Mouse (Mus musculus) left cerebral cortex, adult 11 months (tissue): Measurements from ENCODE around the gene Polr3gl.

Experiments
- DNase-seq: peaks from one replicate; pipeline ENCODE4 v3.0.0; 2022; ENCODE audit warnings: low spot score

The Polr3gl gene

DNA sequence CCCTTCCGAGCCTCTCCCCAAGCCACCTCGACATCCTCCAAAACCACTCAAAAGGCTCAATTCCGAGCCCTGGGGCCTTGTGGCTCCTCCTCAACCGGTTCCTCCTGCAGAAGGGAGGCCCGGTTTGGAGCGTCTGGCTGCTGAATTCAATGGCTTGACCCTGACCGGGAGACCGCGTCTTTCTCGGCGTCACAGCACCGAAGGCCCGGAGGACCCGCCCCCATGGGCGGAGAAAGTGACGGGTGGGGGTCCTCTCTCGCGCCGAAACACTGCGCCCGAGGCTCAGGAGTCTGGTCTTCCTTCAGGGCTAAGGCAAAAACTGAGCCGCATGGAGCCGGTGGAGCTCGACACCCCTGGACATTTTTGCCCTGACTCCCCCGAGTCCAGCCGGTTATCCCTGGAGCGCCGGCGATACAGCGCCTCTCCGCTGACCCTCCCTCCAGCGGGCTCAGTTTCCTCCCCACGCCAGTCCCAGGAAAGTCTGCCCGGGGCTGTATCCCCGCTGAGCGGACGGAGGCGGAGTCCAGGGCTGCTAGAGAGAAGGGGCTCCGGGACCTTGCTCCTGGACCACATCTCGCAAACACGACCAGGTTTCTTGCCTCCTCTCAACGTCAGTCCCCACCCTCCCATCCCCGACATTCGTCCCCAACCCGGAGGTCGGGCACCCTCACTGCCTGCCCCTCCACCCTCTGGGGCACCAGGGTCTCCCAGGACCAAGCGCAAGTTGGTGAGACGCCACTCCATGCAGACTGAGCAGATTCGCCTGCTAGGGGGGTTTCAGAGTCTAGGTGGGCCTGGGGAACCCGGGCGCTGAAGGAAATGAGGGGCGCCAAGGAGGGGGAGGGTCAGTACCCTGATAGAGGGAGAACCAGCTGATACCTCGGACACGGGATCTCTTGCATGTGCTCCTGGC is 4.4 kb upstream of the Polr3gl start:
- DNase-seq, result no peak

DNA sequence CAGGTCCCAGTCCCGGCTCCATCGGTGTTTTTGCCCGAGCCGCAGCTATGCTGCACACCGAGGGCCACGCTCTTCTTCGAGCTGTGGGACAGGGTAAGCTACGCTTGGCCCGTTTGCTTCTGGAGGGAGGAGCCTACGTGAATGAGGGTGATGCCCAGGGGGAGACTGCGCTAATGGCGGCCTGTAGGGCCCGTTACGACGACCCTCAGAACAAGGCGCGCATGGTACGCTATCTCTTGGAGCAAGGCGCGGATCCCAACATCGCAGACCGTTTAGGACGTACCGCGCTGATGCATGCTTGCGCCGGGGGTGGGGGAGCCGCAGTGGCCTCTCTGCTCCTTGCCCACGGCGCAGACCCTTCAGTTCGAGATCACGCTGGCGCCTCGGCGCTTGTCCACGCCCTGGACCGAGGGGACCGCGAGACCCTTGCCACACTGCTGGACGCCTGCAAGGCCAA is 3.5 kb upstream of the Polr3gl start:
- DNase-seq, result no peak

DNA sequence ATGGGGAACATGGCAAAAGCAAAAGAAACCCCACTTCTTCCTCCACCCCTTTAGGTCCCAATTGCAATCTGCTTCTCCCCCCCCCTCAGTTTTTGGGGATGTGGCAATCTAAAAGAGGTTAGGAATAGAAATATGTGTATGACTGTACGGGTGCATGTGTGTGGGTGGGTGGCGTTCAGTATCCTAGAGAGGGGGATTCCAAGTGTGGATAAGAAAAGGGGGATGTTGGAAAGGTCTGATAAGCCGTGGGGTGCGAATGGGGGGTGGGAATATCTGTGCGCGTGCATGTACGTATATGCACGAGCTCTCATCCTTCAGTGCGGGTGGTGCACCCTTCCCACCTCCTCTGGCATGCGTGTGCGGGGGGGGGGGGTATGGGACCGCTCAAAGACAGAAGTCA is 2.9 kb upstream of the Polr3gl start:
- no peak for DNase-seq

DNA sequence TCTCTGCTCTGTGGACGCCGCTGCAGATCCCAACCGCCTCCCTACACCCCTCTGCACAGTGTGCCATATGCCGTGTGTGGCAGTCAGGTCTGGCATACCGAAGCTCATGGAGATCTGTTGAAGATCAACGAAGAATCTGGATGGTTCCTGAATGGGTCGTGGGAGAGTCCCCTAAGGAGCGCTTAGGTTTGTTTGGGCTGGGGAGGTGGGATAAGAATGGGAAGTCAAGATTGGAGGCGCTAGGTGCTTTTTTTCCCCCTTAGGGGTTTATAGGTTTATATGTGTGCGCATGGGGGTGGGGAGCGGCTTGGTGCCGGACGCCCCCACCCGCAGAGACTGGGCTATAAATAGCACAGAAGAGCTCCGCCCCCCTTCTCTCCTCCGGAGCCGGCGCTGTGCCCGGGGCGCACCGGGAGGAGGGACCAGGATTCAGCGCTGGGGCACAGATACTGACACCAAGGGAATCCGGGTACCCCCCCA is 2.3 kb upstream of the Polr3gl start, which contains the start of gene Ankrd34a:
Gene Ankrd34a (plus strand): TSS at position 409 of the 480 bp plus-strand sequence.
- peak; percentile 78 for DNase-seq

DNA sequence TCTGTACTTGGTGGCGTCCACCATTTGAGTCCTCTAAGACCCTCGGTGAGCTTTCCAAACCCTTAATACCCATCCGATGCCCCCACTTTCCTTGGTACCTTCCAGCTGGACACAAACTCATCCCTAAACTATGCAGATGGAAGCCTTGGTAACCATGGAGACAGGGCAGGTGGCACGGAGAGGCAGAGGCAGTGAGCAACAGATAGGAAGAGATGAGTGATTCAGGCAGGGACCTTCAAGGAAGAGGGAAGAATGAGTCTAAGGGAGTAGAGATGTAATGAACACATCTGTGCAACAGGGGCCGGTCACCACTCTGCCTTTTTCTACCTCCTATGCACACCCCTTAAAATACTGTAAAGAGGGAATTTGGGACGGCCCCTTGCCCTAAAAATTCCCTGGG is 1.7 kb upstream of the Polr3gl start:
- no peak for DNase-seq

DNA sequence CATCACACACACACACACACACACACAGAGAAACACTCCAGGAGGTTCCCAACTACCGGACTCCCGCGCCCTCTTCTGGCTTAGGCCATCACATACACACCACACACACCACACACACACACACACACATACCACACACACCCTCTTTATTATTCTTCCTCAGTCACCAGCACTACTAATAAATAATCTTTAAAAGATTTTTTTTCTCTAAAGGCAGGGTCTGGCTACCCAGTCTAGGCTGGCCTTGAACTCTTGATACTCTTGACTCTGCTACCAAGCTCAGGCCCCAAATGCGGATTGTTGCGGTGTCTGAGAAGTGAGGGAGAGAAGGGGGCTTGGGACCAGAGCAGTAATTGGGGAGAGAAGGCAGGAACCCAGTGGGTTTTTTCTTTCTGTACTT is 870 bp upstream of the Polr3gl start:
- no peak for DNase-seq

DNA sequence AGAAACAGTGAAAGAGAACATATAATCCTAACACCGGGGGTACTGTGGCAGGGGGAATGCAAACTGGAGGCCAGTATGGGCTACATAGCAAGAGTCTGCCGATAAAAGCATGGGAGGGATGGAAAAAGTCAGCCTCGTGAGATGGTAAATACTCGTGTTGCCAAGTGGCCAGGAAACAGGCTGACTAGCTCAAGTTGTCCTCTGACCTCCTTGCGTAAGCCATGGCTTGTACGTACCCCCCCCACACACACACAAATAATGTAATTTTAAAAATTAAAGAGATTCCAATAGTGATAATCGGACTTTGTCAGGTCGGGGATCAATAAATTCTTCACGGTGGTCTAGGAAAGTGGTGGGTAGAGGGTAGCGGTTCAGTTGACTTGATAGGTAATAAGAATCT is 607 bp downstream of the Polr3gl start:
- no peak for DNase-seq

DNA sequence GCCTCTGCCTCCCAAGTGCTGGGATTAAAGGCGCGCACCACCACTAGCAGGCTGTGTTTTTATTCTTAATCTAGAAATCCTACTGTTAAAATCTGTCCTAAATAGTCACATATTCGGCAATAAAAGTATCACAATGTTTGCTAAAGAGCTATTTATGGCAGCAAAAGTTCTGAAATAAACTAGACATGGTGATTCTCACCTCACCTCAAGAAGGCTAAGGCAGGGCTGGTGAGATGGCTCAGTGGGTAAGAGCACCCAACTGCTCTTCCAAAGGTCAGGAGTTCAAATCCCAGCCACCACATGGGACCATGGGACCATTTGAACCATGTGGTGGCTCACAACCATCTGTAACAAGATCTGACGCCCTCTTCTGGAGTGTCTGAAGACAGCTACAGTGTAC is 3.3 kb downstream of the Polr3gl start:
- no peak for DNase-seq

DNA sequence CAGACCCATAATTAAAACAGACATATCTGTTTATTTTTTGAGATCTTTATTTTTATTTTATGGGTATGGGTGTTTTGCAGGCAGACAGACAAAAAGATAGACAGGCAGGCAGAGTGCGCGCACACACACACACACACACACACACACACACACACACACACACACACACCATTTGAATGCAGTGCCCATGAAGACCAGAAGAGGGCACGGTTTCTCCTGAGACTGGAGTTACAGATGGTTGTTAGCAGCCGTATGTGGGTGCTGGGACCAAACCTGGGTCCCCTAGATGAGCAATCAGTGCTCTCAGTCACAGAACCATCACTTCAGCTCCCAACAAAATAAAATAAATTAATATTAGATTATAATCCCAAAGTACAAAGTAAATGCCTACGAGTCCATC is 10.6 kb downstream of the Polr3gl start:
- no peak for DNase-seq

DNA sequence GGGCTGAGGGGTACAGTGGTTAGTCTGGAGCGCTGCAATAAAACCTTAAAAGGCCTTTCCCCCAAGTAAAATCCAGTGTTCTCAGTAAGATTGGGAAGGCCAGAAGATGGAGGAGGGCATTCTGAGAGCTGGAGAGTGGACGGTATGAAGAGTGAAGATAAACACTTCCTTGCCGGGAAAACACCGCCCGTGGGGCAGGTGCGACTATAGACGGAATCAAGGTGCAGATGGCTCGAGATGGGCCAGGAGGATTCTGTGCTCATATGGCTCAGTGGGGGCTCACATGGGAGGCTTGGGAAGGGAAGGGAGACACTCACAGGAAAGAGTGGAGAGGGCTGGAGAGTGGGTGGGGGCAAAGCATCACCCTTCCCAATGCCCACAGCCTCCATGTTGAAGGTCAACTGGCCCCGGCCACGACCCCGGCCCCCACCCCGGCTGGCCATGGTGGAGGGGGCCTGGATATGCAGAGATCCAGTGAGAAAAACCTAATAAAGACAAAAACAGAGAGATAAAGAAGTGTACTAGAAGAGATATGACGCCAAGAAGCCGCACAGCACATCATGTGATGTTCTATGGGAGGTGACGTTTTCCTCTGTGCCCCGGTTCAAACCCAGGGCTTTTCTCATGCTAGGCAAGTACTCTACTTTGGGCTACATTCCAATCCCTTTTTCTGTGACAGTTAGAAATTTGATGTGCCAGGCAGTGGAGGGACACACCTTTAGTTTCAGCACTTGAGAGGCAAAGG is 12.0 kb downstream of the Polr3gl start:
- DNase-seq, result no peak

DNA sequence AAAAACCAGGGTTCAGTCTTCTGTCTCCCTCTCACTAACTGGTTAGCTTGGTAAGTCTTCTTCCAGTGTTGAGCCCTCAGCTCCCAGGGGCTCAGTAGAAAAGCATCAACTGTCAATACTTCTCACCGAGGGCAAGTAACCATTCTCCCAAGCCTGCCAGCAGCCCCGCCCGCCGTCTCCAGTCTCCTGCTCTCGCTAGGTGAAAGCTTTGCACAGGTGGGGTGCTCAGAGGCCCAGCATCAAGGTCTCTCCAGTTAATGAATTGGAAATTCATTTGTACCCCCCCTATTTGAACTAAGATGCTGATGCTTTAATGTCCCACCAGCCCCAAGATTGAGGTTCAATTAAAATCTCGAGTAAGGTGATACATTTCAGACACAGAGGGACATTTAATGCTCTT is 12.8 kb downstream of the Polr3gl start:
- no peak for DNase-seq

DNA sequence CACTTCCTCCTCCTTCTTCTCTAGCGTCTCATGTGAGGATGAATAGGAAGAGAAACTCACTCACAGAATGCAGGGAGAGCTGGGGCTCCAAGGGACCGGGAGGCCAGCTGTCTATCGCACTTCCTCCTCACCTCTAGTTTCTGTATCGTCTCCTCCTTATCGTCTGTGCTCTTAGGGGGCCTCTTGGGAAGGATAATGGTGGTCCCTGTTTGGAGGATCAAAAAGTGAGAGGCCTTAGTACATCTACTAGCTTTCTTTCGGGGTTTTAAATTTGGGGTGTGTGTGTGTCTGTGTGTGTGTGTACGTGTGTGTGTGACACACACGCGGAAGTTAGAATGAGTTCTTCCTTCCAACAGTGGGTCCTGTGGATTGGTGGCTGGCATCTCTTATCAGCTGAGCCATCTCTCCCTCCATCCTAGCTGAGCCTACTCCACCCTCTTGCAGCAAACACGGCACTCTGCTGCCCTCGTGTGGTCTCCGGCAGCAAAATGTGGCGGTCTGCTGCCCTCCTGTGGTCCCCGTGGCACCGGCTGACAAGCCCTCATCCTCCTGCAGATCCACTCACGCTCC is 14.0 kb downstream of the Polr3gl start:
- peak; percentile 88 for DNase-seq

DNA sequence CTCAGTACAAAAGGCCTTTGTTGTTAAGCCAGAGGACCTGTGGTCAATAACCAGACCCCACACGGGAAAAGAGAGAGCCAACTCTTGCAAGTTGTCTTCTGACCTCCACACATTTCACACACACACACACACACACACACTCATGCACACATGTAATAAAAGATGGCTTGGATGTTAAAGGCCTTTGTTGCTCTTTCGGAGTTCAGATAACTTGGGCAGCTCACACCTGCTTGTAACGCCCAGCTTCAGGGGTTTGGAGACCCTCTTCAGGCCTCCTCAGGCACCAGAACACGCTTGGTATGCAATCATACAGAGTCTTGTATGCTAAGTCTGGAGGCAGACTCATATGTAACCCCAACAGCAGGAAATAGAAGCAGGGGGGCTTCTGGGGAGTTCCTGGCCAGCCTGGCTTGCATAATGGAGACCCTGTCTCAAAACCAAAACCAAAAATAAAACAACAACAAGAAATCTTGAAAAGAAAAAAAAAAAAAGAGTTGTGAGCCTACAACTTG is 14.7 kb downstream of the Polr3gl start:
- no peak for DNase-seq

DNA sequence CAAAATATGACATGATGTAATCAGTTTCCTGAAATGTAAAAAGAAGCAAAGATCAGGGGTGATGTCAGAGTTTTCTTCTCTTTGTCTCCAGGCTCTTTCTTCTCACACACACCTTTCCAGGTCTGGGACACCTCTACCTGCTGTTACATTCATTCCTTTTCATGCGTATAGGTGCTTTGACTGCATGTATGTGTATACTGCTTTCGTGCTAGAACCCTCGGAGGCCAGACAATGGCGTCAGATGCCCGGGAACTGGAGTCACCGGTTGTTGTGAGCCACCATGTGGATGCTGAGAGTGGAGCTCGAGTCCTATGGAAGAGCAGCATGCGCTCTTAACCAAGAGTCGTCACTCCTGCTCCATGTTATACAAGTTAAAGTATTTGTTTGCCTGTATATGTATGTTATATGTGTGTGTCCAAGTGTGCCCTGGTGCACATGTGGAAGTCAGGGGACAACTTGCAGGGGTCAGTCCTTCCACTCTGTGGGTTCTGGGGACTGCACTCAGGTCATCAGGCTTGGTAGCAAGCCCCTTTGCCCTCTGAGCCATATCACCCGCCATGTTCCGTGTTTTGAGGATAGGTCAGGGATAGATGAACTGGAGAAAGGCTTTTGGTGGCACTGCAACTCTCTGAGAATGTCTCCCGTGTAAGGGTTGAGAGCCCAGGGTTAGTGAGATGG is 15.3 kb downstream of the Polr3gl start:
- DNase-seq, result no peak

DNA sequence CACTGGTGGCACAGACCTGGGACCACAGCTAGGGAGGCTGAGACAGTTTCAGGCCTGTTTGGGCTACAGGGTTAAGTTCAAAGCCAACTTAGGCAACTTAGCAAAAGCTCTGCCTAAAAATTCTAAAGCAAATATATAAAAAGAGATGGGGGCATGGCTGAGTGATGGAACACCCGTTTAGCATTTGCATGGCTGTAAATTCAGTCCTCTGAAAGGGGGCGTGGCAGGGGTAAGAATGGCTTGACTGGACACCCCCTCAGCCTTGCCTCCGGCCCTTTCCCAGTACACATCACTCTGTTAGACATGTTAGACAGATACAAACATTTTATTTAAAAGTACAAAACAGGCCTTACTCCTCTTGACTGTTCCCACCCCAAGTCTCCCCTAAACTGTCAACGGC is 16.4 kb downstream of the Polr3gl start:
- no peak for DNase-seq

DNA sequence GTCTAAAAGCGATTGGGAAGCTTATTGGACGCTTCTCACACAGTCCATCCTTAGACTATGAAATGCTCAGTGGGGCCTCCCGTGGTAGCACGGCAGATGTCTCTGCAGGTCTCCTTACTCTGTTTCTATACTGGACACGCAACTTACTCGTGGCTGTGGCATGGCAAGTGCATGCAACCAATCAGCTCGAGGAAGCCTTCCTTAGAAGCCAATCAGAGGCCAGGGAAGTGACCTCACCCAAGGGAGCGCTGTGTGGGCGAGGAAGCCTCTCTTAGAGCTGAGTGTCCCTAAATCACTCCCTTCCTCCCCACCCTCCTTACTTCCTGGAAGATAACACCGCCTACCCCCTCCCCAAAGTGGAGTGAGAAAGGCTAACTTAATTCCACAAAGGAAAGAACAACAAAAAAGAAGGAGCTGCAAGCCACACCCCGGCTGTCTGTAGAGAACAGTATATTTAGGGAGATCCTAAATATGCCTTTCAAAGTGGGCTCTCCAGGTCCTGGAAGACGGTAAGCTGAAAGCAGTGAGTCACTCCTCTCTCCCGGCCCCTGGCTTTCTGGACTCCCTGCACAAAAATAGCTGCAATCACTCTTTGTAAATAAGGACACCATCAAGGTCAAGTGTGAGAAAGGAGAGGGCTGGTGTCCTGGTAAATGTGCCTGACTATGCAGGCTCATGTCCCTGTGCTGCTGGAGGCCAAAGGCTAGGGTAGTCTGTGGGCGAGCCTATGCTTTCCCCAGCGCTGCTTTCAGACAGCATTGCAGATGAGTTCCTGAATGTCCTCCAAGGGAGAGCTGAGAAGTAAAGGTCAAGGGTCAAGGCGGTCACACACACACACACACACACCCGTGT is 17.1 kb downstream of the Polr3gl start, which contains the start of gene Gm16253:
Gene Gm16253 (plus strand): TSS at position 295 of the 852 bp plus-strand sequence.
- DNase-seq, result peak; percentile 87

DNA sequence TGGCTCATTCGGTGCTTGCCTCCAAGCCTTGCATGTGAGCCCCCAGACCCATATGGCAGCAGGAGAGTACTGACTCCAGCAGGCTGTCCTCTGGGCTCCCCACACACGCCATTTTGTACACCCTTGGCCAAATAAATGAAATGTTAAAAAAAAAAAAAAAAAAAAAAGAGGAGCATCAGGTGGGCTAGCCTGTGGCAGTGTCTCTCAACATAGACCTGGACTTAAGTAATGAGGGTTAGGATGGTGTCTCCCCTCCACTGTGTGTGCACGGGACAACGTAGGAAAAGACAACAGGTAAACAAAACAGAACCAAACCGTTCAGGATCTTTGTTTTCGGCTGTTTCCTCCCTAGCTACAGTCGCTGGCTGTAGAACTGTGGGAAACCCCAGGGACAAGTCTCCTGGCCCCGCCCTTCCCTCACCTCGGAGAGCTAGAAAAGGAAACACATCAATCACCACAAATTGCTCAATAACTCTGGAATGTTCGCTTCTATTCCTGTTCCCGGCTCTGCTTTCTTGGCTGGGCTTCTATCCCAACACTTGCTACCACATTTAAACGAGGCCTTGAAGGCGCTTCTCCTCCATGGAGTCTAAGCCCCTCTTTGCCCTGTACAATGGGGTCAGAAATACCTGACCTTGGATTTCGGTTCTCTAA is 17.8 kb downstream of the Polr3gl start:
- no peak for DNase-seq

DNA sequence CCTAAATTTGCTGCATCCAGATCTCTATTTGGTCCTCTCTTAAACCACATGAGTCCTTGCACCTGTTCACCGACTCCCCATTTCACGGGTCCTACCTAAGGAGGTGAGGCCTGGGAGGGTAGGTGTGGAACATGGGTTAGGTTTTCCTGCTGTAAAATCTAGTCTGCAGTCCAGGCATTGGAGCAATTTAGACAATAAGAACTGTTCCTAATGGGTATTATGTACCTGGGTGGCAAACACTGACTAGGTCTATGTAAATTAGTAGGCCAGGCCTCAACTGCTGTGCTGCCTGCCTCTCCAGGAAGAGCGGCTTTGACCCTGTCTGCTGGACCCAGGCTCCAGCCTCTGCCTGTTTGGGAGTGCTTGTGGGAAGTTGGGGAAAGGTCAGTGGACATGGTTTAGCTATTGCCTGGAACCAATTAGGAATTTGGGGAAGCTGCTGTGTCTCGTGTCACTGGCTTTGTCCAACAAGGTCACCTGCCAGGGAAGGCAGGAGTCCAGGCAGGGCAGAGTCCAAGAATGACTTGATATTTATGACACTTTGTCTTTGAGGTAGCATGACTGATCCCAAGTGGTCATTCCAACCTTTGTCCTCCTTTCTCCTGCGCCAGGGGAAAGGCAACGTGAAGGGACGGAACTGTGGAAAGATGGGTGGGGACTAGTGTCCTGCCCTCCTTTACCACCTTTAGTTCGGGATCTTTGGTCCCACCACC is 18.6 kb downstream of the Polr3gl start:
- DNase-seq, result no peak
